Mouse (Mus musculus) urinary bladder, adult 2 months (tissue): Measurements from ENCODE around the gene RPS10-NUDT3. TPM values are rescaled to one million over a fixed set of nuclear protein-coding genes. Genes with fewer than 3 reads are reported as not detected.
"Not testable (repeated sequence)": the region's sequence is repeated elsewhere in the genome, so short reads cannot be mapped to it uniquely, and the experiment has no call there.

ENCODE experiments used
- DNase-seq: peaks from one replicate; pipeline ENCODE4 v3.0.0; 2022; ENCODE audit warnings: low spot score
- polyA plus RNA-seq: library from polyadenylated mRNA; depleted of rRNA; stranded (reverse); fragments of >200 nt; gene quantifications from 2 replicates; pipeline ENCODE4 v1.2.3, GENCODE M21; 2012

The RPS10-NUDT3 gene
- polyA plus RNA-seq, 1 experiment = 0.08 TPM

DNA sequence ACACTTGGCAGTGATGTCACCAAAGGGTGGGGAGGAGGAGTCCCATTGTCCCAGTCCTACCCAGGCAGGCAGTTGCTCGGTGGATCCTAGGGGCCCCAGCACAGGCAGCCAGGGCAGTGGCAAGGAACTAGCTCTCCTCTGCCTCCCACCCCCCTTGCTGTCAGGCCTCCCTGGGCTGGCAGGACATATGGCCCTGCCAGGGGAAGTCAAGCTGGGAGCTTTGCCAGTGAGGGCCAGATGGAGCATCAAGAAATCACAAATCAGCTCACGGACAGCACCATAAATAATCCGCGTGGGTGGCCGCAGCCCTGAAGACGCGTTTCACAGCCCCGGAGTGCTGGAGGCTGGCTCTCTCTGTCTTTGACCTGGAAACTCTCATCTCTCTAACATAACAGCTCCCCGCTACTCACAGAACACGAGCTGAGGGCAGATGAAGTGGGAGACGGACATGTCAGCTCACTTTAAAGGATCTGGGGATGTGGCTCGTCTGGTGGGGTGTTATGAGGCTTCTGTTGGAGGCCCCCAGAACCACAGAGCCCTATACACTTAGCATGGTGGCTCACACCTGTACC lies 7.6 kb upstream of the RPS10-NUDT3 start:
- no peak for DNase-seq

DNA sequence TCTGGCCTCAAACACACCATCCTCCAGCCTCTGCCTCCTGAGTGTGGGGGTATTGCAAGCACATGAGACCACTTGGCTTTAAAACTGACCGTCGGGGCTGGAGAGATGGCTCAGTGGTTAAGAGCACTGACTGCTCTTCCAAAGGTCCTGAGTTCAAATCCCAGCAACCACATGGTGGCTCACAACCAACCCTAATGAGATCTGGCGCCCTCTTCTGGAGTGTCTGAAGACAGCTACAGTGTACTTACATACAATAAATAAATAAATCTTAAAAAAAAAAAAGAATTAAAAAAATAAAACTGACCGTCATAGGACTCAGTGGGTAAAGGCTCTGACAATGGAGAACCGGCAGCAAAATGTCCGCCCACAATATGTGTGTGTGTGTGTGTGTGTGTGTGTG lies 4.8 kb upstream of the RPS10-NUDT3 start:
- not testable (repeated sequence) for DNase-seq

DNA sequence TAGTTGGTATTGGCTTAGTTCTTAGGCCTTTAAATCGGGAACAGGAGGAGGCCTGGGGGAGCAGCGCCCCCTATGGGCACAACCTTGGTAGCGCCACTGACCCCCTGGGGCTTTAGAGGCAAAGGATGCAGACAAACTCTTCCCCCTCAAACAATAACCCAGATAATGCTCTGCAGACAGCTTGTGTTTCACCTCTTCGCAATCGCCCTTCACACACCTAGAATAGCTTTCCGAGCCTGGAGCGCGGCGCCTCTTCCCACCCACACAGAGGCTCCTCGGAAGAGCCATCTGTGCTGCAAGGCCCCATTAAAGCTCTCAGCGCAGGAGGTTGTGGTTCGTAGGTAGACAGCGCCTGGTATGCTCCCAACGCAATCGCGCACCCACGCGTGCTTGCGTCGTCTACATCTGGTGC lies 3.9 kb upstream of the RPS10-NUDT3 start:
- DNase-seq = no peak

DNA sequence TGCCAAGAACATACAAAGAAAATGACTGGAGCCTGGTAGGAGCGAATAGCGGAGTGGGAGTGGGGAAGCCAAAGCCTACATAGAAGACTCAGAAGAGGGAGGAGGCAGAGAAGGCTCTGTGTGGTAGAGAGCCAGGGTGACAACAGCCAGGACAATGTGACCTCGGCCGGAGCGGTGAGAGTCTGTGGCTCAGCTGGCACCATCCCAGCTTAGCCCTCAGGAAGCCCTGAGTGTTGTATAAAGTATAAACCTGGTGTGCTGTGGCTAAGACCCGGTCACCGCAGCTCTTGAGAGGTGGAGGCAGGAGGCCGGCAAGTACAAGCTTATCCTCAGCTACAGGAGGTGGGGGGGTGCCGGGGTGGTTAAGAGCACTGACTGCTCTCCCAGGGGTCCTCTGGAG lies 2.3 kb upstream of the RPS10-NUDT3 start:
- DNase-seq = no peak

DNA sequence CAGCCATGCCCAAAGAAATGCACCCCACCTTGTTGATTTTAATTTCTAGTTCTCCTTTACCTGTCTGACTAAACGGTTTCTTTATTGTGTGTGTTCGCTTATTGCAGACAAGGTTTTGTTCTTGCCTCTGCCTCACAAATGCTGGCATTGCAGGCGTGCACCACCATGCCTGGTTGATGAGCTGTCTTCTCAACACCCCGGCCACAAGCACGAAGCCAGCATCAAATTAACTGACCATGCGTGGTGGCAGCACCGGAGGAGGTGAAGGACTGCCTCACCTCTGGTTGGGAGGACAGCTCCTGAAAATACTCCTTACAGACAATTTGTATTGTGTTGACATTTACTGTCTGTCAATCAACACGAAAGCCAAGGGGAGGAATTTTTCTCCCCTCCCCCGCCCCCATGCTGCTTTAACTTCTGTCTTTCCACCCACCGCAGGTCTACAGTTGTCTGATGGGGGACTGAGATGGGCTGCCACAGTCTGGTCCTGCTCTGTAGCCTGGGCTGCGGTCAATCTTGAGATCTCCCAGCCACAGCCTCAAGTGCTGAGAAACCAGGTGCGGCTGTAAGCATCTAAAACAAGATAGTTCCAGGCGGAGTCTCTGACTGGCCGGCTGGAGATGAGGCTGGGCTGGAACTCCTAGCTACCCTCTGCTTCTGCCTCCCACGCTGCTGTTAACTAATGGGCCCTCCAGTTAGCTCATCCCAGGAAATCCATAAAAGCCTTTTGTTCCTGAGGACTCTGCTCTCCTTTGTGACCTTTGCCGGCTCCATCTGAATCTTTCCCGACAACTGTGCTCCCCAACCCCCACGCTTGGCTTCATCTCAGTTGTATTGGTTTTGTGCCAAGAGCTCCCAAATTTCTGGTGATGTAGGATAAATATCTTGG lies 1.4 kb upstream of the RPS10-NUDT3 start, which contains the start of gene Rps10:
TSS of gene Rps10 (minus strand) at position 538 of the 889 bp plus-strand sequence.
- no peak for DNase-seq

DNA sequence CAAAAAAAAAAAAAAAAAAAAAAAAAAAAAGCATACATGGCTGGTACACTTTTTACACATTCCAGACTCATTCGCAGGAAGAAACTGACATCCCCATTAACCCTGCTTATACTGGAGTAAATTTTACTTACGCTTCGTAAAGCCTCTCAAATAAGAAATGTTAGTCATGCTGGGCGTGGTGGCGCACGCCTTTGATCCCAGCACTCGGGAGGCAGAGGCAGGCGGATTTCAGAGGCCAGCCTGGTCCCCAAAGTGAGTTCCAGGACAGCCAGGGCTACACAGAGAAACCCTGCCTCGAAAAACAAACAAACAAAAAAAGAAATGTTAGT lies 517 bp upstream of the RPS10-NUDT3 start:
- DNase-seq = not testable (repeated sequence)

DNA sequence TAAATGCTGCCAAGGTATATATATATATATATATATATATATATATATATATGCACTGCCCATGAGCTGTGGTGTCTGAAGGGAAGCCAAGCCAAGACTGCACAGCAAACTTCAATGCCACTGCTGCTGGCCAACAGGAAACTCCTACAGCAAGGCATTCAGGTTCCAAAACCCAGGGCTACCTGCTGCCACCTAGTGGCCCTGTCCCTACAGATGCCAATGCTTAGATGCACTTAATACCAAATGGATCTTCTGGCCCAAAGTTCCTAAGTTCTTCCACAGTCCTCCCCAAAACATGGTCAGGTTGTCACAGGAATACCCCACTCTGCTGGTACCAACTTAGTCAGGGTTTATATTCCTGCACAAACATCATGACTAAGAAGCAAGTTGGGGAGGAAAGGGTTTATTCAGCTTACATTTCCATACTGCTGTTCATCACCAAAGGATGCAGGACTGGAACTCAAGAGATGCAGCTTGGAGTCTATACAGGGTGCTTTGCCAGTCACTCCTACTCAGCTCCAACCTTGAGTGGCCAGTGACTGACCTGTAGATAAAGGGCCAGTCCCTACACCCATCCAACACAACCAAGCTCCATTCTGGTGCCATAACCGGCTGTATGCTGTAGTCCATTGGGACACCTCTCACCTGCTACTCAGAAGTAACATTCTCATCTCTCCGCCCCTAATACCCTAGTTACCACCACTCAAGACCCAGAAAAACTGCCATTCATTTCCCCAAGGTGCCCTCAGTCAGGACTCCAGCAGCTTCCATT lies 5.6 kb downstream of the RPS10-NUDT3 start:
- DNase-seq = peak; percentile 45

DNA sequence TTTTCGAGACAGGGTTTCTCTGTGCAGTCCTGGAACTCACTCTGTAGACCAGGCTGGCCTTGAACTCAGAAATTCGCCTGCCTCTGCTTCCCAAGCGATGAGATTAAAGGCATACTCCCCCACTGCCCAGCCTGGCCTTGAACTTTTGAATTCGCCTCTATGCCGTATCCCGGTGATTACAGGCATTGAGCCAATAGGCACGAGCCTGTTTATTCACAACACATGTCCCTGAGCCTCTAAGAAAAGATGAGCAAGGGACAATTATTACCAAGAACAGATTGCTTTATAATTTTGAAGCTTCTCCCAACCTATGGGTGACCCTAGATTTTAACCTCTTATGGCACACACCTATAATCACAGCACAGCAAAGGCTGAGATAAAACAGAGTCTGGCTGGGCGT lies 6.6 kb downstream of the RPS10-NUDT3 start:
- DNase-seq = no peak

DNA sequence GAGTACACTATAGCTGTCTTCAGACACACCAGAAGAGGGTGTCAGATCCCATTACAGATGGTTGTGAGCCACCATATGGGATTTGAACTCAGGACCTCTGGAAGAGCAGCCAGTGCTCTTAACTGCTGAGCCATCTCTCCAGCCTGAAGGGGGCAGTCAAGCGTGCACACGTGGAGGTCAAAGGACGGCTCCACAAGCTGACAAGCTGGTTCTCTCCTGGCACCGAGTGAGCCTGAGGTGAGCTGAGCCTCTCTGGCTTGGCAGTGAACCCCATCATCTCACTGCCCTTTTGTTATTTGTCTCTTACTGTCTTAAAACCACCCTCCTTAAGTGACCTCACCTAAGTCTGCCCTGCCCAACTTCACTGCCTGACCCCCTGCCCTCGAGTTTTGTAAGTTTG lies 7.6 kb downstream of the RPS10-NUDT3 start:
- no peak for DNase-seq

DNA sequence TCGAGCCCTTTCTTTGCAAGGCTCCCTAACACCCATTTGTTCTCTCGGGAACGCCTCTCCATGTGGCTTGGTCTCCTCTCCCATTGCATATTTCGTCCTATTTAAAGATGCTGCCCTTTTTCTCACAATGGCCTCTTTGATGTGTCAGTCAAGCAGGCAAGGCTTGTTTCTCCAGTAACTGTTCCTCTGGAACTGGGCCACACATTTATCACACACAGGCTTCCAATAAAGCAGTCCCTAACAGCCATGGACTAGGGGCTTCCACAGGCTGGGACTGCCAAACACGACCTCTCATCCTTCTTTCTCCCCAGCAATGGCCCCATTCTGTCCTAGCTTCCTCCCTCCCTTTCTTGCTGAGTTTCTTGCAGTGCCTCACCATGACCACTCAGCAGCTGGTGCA lies 8.3 kb downstream of the RPS10-NUDT3 start:
- DNase-seq = no peak

DNA sequence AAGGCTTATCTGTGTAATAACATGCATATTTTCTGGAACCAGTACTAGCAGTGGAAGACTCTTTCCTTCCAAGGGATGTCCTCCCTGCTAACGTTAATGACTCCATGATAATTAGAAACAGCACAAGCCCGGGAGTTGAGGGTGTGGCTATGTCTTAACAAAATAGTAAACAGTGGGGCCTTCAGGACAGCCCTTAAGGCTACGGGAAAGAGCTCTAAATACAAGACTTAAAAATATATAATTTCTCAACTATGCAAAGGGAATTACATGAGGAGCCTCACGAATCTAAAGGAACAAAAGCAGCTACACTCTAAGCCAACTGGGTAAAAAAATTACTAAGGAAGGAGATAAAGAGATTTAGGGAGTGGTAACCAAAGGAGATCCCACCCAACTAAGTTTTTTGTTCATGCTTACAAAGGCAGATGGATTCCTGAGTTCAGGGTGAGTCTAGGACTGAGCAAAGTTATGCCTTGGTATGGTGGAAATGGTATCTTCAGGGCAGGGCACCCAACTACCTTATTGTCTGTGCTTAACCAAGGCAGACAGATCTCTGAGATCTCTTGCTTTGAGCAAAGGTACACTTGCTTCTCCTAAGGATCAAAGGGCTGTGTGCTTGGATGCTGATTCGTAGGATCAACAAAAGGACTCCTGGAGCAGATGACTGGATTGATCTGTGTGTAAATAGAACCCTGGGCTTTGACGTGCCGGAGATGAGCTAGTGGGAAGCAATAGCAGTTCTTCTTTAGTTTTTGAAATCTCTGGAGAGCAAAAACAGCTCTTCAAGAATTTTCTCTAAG lies 9.4 kb downstream of the RPS10-NUDT3 start:
- DNase-seq = no peak

DNA sequence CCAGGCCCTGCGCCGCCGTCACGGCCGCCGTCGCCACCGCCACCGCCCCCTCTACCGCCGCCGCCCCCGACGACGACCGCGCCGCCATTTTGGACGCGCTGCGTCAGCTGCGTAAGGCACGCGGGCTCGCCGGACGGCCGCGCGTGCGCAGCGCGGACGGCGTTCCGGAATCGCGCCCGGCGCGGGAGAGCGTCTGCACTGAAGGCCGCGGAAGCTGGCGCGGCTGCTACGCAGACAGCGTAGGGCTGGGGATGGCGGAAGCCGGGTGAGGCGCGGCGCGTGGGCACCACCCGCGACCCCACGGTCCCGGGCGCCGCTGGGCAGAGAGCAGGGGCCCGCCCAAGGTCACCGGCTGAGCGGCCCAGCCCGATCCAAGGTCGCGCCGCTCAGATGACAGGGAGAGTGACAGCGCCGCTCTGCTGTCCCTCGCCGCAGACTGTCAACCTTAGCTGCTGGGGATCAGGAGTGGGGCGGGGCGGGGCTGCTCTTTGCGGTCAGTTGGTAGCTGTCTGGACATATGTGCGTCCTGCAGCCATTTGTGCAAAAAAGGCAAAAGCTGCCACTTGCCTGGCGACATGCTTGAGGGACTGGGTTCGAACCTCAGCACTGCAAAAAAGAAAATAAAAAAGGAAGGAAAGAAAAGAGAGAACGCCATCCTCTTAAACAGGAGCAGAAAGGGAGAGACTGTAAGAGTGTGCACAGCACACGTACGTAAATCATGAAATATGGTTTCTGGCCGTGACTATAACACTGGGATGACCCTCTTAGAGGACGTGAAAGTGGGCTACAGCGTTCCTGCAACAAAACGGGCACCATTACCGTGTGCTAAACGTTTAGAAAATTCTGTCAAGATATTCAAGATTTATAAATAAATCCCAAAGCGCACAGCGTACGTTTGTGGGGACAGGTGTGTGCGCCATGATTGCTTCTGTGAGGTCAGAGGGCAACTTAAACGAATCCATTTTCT lies 11.4 kb downstream of the RPS10-NUDT3 start, which contains the start of gene Nudt3:
TSS of gene Nudt3 (minus strand) at position 136 of the 967 bp plus-strand sequence.
- DNase-seq = peak; percentile 85

DNA sequence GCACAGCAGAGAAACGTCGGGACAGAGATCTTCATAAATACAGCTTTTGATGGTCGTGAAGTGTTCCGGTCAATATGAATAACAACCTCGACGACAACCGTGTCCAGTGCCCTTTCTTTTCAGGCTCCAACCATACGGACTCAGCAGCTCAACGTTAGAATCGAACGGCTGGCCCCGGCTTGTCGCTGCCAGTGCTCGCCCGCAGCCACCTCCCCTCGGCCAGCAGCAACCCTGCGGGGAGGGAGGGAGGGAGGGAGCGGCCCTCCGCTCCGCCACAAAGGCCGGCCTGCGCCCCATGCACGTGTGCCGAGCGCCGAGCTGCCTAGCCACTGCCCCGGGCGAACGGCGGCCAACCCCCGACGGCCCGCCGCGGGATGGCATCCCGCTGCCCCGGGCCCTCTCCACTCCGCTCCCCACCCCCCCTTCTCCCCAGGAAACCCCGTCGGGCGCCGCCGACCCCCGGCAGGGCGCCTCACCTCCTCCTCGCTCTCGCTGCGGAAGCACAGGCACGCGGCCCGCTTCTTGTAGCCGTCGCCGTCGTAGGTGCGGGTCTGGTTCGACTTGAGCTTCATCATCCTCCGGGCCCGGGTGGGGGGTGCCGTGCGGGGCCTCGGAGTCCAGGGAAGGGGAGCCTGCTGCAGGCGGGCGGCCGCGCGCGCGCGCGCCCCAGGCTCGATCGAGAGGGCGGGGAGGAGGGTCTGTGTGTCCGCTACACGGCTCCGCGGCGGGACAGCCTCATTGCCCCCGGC lies 12.2 kb downstream of the RPS10-NUDT3 start:
- peak; percentile 38 for DNase-seq

DNA sequence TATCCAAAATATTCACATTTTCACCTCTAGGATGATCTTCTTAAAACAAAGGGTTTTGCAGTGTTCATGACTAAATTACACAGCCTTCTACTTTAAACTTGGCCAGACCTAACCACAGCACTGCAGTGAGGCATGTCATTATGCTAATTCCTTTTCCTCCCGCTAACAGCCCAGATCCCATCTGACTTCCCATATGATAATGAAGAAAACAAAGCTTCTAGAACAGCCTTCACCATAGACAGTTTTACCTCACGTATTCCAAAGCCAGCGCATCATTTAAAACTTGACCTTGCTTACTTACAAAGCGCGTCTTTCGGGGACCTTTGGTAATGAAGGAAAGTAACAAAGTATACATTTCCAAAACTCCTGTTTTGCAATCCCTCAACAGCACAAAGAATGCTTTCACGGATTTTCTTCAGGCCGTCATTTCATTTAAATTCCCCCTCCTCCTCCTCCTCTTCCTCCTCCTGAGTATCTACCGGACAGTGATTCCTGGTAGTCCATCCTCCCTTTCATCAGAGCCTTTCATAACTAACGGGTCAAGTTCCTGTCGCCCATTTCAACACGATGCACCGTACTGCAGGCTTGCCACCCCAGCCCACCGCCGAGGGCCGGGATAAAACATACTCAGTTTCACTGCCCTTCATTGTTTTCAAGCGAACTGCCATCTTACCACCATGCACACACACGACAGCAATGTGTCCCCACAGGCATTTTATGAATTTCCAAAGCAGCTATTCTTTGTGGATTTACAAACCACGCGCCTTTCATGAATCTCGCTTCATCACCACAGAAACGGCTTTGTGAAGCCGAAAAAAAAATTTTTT lies 13.1 kb downstream of the RPS10-NUDT3 start:
- DNase-seq = no peak

DNA sequence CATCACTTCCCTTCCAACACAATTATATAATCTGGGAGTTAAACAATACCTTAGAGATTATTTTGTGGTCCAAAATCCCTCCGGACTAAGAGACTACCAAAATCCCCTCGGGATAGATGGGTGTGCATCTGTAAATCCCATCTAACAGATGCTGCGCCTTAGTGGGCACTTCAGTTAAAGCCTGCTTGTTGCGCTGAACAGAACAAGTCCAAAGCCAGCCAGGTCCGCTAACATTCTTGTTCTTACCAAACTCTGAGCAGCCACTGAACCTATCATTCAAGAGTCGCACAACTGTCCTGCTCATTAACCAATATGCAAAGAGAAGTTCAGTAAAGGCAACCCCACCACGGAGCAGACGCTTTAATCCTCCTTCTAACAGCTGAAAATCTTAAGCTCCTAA lies 13.9 kb downstream of the RPS10-NUDT3 start:
- no peak for DNase-seq

DNA sequence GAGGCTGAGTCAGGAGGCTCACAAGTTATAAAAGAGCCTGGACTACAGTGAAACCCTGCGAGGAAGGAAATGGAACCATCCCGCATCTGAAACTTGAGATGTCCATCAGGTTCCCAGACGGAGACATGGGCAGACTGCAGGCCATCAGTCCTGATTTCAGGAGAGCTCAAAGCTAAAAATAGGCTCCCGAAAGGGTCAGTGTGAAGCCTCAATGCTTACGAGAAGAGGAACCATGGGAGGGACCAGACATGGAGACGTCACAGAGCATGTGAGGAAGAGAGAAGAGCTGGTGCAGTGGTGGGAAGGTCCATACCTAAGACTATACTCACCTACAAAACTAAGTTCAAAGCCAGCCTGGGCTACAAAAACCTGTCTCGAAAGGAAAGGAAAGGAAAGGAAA lies 19.6 kb downstream of the RPS10-NUDT3 start:
- DNase-seq = no peak

DNA sequence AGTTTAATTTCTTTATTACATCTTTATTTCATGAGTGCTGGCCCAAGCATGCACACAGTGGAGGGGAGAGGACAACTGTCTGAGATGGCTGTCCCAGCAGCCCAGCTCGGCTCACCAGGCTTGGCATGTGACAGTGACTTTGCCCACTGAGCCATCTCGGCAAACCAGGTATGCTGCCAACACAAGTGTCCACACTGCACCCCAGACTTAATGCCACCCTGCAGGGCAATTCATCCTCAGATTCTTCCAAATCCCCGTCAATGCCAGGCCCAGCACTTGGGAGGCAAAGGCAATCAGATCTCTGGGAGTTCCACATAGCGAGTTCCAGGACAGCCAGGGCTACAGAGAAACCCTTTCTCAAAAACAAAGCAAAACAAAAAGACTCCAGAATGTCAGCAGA lies 22.0 kb downstream of the RPS10-NUDT3 start:
- DNase-seq = no peak

DNA sequence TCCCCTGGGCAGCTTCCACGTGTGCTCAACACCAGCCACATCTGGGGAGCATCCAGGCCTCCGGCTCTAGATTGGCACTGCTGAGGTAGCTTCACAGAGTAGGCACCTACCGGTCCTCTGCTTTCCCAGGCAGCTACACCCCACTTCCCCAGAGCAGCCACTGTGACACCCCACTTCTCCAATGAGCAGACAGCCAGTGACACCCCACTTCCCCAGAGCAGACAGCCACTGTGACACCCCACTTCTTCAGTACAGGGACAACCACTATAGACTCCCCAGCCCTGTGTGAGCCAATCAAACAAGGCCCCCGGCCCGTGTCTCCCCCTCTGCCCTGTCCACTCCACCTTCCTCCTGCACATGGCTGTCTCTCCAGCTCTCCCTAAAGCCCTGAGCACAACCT lies 23.0 kb downstream of the RPS10-NUDT3 start:
- no peak for DNase-seq

DNA sequence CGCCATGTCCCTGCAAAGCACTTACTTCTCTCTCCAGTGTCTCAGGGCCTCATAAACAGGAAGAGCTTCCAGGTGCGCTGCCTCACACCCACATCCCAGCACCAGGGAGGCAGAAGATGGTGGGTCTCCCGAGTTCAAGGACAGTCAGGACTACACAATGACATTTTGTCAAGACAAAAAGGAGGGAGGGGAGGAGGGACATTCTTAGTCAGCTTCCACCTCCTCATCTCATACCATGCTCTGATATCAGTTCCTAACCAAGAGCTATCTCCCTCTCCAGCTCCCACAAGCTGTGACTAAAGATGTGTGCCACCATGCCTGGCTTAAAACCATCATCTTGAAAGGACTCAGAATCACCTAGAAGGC lies 23.5 kb downstream of the RPS10-NUDT3 start:
- no peak for DNase-seq
